Comparison of ENCODE assay signal across 11 mouse cellular contexts in the genomic region with DNA sequence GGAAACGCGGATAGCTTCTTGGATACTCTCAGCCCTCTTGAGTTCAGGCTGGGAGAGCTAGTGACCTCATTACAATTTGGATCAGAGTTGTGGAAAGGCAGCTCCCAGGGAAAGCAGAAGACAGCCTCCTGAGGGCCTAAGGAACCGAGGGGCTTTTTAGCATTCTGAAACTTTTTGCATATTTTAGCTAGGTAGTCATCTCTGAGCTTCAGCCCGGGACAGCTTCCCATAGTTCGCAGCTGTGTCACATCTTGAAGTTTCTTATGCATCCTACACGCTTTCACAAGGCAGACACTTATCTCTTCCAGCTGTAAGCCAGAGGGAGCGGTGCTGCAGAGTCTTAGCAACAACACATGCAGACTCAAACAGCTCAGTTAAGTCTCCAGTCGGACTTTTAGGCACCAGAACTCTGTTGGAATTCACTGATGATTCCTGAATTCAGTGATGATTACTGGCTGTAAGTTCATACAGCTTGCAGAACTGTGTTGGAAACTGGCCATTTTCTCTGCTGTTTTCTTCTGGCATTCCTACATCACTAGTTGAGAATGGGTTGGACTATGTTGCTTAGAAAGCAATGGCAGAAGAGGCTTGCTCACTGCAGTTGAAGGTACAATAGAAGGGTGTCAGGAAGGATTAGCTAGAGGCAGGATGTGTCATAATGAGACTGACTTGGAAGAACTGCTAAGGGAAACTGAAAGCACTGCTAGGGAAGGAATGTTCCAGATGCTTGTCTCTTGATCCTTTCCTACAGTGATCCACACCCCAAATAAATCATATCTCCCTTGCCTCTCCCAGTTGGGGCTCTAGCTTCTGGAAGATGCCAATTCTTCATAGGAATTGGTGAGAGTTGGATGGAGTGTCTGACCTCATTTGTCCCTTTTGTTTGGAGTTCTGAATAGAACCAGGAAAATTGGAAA.
A peak's percentile ranks its signal among the peaks of the same experiment; 100 is the strongest.
DNase-seq lines count a peak whose midpoint lies in the region; ATAC-seq and TF ChIP-seq lines count a peak whose summit lies in the region.
"Had no signal": no experiment of that assay in that cellular context is flagged by ENCODE, and none has a peak within 500 bp of the region (broad histone marks: within the 10 kb centered on the region; RNA-seq: fewer than 3 reads in every experiment).

No protein-coding gene starts in this region.

- DNase-seq in kidney, adult 8-10 months: no peak
- DNase-seq in brain, embryonic 14.5 days (ENCODE audit: low read depth): peak; percentile 27
- peak; percentile 0 for DNase-seq in lung, postnatal 14 days
- DNase-seq in cerebellum, postnatal 25 days: no peak
- no peak for DNase-seq in liver, postnatal 0 days
- no peak for DNase-seq in spleen, postnatal 14 days (ENCODE audit: low spot score in 2 of 2)
- DNase-seq: embryo, embryonic 11 days; thymus, adult 18-20 months had no signal

- no peaks in the 10 kb centered on the region for H3K36me3 ChIP-seq in kidney, embryonic 16.5 days (ENCODE audit: insufficient read depth, low read length)
- H3K36me3 ChIP-seq in heart, embryonic 15.5 days: no peaks in the 10 kb centered on the region
- H3K36me3 ChIP-seq in liver, postnatal 0 days (replicated peaks; ENCODE audit: insufficient read depth, low read length): no peaks in the 10 kb centered on the region

- no peak for TF ChIP-seq POLR2A in brain, embryonic 14.5 days (IDR thresholded peaks at IDR 0.05; ENCODE audit: borderline replicate concordance, extremely low read depth, insufficient read depth, insufficient read length, poor library complexity, severe bottlenecking)

- no peak for TF ChIP-seq CTCF in brain, embryonic 14.5 days (IDR thresholded peaks at IDR 0.05; ENCODE audit: borderline replicate concordance, extremely low read depth, insufficient read depth, insufficient read length)
- TF ChIP-seq CTCF in liver, postnatal 0 days (IDR thresholded peaks at IDR 0.05; ENCODE audit: low read depth): no peak

- H3K27me3 ChIP-seq in kidney, embryonic 16.5 days (ENCODE audit: insufficient read depth, low read length): no peaks in the 10 kb centered on the region
- no peaks in the 10 kb centered on the region for H3K27me3 ChIP-seq in heart, embryonic 15.5 days
- H3K27me3 ChIP-seq in liver, postnatal 0 days (ENCODE audit: insufficient read depth, low read length): no peaks in the 10 kb centered on the region

- no peak overlapping the region for H3K9ac ChIP-seq in kidney, embryonic 16.5 days (replicated peaks; ENCODE audit: low read length)
- no peak overlapping the region for H3K9ac ChIP-seq in heart, embryonic 15.5 days
- H3K9ac ChIP-seq in liver, postnatal 0 days (replicated peaks): no peak overlapping the region

- no peak overlapping the region for H3K4me3 ChIP-seq in kidney, embryonic 16.5 days (ENCODE audit: low read length)
- no peak overlapping the region for H3K4me3 ChIP-seq in heart, embryonic 15.5 days
- H3K4me3 ChIP-seq in liver, postnatal 0 days (ENCODE audit: low read depth, low read length): no peak overlapping the region

- H3K4me2 ChIP-seq in kidney, embryonic 16.5 days (replicated peaks; ENCODE audit: low read depth, low read length): no peak overlapping the region
- no peak overlapping the region for H3K4me2 ChIP-seq in heart, embryonic 15.5 days
- no peak overlapping the region for H3K4me2 ChIP-seq in liver, postnatal 0 days (ENCODE audit: low read depth, low read length)

- ATAC-seq in kidney, embryonic 16.5 days (ENCODE audit: low FRiP score, low TSS enrichment): peak; percentile 35; the same call in 1 of the 2 replicates
- ATAC-seq in heart, embryonic 15.5 days (replicated peaks; ENCODE audit: insufficient number of reproducible peaks, insufficient read depth, low FRiP score, low read depth): peak; percentile 53
- ATAC-seq in liver, postnatal 0 days: no peak
- ATAC-seq: hindbrain, embryonic 16.5 days had no signal

- no peaks in the 10 kb centered on the region for H3K9me3 ChIP-seq in kidney, embryonic 16.5 days (ENCODE audit: low read length)
- H3K9me3 ChIP-seq in heart, embryonic 15.5 days (replicated peaks): no peaks in the 10 kb centered on the region
- H3K9me3 ChIP-seq in liver, postnatal 0 days (ENCODE audit: low read length): no peaks in the 10 kb centered on the region

- no peak overlapping the region for H3K27ac ChIP-seq in kidney, embryonic 16.5 days (ENCODE audit: low read length)
- H3K27ac ChIP-seq in heart, embryonic 15.5 days: peak overlapping the region; percentile 24; the same call in 1 of the 2 replicates
- H3K27ac ChIP-seq in liver, postnatal 0 days (ENCODE audit: low read depth): no peak overlapping the region

- H3K4me1 ChIP-seq in kidney, embryonic 16.5 days (ENCODE audit: insufficient read depth, low read length): no peaks in the 10 kb centered on the region
- H3K4me1 ChIP-seq in heart, embryonic 15.5 days (replicated peaks): no peaks in the 10 kb centered on the region
- H3K4me1 ChIP-seq in liver, postnatal 0 days (ENCODE audit: insufficient read depth): no peaks in the 10 kb centered on the region

- no peak for TF ChIP-seq EP300 in liver, postnatal 0 days (IDR thresholded peaks at IDR 0.05; ENCODE audit: low read depth)

- 61% methylated on average over 8 of the region's 8 CpGs for WGBS in kidney, embryonic 16.5 days
- WGBS in heart, embryonic 15.5 days: 45% methylated on average over 8 of the region's 8 CpGs
- 62% methylated on average over 8 of the region's 8 CpGs for WGBS in liver, postnatal 0 days (ENCODE audit: insufficient replicate concordance)

Comparison
In these comparisons a context has a peak if more than half of its experiments do, and no peak if none do; other contexts are left out.
1. DNase-seq: peak in brain, embryonic 14.5 days (single experiment) and lung, postnatal 14 days (single experiment); none in kidney, adult 8-10 months (0 of 2), cerebellum, postnatal 25 days (0 of 2), liver, postnatal 0 days (single experiment) and spleen, postnatal 14 days (0 of 2).